Mouse (Mus musculus) ovary, postnatal 36 days (tissue): ENCODE data around the gene 6430531B16Rik.

Source experiments
- DNase-seq: peaks from one replicate; pipeline ENCODE4 v3.0.0; 2022; ENCODE audit warnings: low spot score, mixed read lengths

The 6430531B16Rik gene

DNA sequence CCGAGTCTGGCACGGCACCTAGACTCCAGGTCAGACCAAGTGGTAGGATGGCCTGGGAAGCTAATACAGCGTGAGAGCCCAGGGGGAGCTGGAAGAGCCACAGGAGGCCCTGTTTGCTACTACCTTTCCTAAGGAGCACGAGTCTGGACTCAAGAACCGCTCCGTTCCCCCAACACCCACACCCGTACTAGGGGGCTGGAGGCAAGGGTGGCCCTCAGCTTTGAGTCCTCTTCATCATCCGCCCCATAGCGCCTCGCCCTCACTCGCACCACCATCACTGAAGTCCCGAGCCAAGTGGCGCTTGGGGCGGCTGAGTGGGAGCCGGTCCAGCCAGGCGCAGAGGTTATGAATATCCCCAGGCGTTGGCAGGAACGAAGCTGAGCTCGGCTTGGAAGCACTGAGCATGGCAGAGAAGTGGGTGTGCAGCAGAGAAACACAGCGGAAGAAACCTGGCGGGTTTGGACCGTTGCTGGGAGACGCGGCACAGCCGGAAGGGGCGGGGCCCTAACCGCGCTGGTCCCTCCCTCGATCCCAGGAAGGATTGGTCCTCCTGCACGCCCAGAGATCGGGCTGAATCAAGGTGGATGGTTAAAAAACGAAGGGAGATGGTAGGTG is at the start of gene 6430531B16Rik:
6430531B16Rik (minus strand) TSS at position 478 of the 615 bp plus-strand sequence.
- peak; percentile 87 for DNase-seq

DNA sequence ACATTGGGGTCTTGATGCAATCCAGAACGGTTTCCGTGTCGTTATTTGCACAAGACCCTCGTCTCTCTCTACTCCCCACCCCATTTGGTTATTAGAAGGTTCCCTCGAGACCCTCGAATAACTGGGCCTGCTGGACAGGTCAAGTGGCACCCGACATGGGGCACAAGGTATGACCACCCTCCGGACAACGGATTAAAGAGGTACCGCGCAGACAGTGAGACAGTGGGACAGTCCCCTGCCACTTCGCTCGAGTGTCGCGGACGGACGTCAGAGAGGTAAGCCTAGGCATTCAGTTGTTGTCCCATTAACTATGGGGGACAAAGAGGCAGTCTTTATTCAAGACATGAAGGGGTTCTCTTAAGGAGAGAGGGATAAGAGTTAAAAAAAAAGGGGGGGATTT is 32.8 kb upstream of the 6430531B16Rik start:
- no peak for DNase-seq

DNA sequence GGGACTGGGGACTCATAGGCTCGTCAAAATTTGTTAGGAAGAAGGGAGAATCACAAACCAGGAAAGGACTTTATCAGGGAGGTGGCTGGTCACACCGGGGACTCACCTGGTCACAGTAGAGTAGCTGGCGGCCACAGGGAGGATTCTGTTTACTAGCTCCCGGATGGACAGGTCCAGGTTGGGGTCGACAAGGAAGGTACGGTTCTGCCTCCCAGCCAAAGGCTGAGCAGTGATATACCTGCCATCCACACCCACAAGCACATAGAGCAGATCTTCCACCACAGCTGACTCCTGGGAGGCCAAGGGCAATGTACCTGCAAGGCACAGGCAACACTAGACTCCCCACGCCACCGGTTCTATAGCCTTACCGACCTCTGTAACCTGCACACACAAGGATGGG is 29.2 kb upstream of the 6430531B16Rik start:
- DNase-seq: no peak

DNA sequence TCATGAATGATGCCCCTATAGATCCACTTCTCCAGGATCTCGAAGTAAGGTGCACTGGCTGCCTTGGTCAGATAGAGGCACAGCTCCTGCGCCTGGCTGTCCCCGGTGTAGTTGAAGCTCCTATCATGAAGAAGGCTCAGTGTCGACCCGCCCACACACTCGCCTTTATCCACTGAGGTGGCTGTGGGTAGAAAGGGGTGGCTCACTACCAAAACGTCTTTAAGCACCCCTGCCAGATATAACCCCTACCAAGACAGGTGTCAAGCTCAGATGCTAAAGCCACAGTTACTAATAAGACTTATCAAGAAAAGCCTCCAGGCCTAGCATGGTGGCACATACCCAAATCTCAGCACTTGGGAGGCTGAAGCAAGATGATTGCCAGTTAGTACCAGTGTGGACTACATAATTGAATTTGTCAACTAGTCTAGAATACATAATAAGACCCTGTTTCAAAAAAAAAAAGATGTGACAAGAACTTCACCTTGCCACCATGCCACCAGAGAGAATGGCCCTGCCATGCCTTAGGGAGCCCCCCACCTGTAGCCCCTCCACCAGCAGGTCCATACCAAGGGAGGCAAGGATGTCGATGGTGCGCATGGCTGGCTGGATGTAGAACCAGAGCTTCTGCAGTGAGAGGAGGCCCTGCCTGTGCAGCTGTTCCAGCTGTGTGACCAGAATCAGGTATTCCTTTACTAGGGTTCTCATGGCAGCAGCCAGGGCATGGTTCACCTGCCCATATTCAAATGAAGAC is 28.5 kb upstream of the 6430531B16Rik start:
- DNase-seq: no peak

DNA sequence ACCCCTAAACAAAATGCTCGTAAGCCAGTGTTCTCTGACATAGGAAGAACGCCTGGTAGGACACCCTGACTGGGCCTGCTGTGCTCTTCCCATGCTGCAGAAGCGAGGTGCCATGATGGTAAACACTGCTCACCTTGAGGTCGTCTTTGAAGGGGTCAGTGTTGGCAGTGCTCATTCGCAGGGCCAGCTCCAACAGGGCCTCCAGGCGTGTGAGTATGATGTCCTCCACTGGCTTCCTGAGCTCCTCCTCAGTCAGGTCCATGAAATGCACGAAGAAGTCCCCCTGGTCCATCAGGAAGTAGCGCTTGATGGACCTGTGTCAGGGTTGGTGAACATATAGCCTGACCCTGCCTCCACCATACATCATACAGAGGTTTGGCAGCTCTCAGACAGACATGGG is 26.1 kb upstream of the 6430531B16Rik start:
- DNase-seq: no peak

DNA sequence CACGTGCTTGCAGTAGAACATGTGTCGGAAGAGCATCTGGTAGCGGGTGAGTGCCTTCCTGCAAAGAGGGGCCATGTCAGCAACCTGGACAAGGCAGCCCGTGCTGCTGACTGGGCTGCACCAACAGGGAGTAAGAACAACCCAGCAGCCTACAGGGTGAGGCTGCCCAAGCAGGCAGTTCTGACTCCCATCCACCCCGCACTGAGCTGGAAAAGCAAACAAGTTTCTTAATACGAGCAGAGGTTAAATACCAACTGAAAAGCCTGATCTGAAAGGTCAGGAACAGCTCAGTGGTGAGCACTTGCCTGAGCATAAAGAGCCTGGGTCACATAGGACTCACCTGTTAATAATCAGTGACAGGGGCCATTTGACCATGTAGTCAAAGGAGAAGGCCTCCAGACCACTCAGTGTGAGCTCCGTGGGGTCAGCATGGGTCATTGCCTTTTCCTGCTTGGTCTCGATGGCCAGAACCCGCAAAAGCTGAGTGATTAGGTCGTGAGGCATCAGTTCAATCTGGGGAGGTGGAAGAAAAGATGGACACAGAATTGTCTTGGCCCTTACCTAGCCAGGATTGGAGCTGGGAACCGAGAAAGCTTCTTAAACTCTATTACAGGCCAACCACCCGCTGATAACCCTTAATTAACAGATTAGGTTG is 22.7 kb upstream of the 6430531B16Rik start:
- DNase-seq: no peak

DNA sequence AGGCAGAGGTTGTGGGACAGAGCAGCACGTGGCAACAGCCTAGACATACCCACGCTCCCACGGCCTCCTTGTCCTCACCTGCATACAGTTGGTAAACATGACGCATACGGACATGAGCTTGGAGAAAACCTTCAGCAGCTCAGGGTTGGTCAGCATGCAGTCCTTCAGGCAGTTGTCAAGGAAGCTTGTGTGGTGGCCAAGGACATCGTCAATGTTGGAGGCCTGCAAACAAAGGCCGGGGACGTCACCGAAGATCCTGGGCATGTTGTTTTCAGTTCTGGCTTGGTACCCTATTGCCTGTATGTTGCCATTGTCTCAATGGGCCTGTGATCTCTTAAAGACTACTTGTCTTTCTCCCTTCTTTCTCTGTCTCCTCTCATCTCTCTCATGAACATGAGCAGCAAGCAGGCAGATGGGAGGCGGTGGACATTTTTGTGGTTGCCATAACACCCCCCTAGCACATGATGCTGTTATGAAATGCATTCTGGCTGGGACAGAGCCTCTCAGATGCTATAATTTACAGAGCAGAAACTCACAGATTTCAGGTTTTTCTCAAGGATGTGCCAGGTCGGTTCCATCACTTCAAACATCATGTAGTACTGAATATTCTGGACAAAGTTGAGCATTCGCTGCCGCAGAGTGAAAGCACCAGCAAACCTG is 20.3 kb upstream of the 6430531B16Rik start:
- no peak for DNase-seq

DNA sequence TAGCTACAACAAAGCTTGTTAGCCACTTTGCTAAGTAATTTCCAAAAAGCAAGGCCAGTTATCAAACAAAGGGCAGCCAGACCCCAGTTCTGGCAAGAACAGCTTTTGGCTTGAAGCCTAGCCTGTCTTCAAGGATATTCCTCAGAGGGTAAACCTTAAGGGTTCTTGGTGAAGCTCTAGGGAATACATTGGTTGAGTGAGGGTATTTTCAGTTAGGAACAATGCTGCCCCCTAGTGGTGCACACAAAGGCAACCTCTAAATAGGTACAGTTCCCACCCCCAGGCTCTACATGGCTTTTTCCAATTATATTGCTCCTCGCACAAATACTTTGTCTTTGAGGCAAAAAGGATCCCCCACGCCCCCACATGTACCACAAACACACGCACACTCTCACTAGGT is 16.1 kb upstream of the 6430531B16Rik start:
- peak; percentile 65 for DNase-seq

DNA sequence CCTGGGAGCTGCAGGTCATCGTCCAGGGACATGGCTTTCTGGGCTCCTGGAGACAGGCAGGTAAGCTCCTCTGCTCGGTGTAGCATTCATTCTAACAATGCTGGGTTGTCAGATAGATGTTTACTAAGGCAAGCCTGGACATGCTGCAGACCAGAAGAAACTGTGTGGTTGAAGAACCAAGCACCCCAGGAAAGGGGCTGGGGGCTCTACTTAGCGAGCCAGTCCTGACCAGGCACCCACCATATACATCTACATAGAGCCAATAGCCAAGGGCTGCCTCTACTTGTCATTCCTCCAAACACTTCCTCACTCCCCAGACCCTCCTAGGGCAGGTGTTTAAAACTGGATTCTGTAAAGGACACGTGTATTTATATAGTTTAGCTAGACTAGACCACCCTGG is 15.6 kb upstream of the 6430531B16Rik start:
- no peak for DNase-seq

DNA sequence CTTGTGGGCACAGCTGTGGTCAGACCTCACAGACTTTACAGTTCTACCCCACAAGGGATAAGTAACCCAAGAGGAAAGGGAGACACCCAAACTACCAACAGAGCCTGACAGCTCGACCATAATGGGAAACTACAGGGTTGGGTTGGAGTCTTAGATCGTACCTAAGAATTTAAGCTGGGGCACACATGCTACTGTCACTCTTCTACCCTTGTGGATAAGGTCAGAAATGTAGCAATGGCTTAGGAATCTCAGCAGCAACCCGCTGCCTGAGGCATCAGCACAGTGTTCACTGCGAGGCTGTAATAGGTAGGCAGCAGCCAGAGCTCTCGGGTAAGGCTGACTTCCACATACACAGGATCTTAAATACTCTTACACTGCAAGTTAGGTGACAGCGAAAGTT is 15.0 kb upstream of the 6430531B16Rik start:
- no peak for DNase-seq

DNA sequence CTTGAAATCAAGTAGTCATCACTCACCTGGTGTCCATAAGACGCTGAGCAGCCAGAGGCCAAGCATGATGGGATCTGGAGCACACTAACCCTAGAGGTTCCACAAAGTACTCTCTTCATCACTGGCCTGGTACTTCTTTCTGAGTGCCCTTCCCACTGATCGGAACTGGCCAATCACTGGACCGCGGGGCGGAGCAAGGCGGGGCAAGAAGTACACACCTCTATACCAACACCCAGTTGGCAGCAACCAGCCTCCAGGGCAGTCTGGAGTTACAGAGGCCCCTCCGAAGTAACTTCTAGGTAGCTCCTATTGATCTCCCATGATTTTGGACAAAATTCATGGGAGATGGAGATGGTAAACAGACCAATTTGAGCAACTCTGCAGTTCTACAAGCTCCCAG is 13.9 kb upstream of the 6430531B16Rik start, which contains the start of gene Adam8:
Adam8 (minus strand) TSS at position 157 of the 400 bp plus-strand sequence.
- DNase-seq: peak; percentile 54

DNA sequence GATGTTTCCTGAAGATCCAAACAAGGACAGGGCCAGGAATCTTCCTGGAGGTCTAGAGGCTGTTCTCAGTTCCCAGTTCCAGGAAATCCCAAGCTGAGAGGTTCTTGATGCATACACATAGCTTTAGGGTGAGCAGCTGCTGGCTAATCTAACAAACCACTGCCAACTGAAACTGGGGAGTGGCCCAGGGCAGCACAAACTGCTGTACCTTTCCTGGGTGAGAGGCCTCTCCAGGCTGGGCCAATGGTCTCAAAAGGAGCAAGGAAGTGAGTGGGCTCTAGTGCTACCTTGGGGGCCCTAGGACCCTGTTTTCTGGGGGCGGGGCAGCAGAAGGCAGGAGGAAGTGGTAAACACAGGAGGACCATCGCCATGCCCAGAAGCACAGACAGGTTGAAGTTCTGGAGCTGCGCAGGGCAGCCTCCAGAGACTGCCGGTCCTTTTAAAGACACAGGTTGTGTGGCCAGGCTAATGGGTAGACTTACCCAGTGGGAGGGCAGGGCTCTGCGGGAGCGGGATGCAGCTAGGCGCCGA is 12.4 kb upstream of the 6430531B16Rik start:
- DNase-seq: no peak

DNA sequence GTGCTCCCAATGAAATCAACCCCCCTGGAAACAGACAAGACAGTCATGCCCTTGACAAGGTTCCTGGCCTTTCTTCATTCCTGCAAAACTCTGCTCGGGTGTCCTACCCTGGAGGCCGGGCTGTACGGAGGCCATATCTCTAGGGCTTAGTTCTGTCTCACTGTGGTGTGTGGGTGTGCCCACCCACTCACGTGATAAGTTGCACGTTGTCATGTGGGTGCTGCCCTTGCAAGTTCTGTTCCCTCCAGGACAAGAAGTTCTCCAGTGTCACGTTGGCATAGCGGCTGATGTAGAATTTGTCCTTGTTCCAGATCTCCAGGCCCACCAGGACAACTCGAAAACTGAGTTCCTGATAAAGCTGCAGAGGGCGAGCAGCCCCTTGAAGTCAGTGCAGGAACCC is 9.7 kb upstream of the 6430531B16Rik start:
- DNase-seq: no peak

DNA sequence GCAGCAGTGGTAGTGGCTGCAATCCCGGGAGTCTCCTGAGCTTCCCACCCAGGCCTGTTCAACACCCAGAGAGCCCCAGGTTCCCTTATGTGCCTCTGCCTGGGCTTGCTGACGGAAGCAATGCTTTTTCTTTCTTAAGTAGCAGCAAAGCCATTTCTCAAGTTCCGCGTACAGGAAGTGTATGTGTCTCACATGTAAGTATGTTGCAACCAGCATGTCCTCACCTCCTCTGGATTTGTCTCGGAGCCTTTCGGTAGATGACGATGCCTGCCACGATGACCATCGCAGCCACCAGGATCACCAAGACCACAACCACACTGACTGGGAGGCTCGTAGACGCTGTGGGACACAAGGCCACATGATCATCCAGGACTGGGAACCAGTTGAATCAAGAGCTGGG is 6.0 kb upstream of the 6430531B16Rik start:
- no peak for DNase-seq

DNA sequence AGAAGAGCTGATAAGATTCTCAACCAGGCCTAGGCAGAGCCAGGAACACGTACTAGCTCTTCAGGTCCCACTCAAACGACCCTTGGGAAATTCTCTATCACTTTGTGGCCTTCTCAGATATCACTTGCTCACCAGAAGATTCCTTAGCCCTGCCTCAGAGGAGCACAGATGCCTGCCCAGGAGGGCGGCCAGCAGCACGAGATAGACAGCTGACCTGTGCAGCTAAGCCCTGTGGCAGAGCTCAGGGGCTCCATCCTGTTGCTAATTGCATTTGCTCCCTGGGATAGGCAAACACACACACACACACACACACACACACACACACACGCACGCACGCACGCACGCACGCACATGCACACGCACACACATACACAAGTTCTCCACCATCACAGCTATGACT is 3.5 kb upstream of the 6430531B16Rik start:
- DNase-seq: no peak

DNA sequence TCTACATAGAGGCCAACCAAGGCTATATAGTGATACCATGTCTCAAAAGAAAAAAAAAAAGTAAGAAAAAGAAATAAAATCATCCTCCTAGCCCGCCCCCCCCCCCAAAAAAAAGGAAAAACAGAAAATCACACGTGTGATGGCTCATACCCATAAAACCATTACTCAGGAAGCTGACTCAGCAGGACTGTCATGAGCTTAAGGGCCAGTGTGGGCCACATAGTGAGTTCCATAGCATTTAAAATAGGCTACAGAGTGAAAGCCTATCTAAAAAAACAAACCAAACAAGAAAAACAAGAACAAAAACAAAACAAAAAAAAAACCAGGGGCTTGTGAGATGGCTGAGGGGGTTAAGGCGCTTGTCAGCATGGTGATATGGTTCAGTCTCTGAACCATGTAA is 2.2 kb upstream of the 6430531B16Rik start:
- DNase-seq: no peak

DNA sequence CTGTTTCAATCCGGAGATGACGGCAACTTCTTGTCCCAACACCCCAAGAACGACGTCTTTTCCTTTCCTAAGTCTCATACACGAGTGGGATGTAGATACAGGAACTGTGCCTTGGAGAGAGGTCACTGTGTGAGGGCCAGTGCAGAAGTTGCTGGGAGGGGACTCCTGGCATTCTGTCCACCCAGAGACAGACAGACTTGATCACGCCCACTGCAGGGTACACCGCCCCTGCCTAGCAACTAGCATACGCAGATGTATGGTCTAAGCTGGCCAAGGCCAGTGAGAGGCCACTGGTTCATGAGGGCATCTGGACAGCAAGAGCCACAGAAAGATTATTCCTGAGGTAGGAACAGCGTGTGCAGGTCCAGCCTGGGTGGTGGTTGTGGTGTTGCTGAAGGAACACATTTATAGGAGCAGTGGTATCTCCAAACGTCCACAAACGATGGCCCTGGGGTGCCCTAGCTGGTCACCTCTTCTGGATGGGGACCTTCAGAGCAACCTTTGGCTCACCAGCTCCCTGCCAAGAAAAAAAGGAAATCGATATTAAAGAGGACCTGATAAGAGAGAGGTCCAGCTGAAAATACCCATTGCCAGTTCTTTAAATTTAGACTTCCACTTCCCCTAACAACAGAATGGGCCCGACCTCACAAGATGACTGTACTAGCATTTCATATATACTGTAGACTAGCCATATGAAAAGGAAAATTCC is 610 bp upstream of the 6430531B16Rik start:
- no peak for DNase-seq

DNA sequence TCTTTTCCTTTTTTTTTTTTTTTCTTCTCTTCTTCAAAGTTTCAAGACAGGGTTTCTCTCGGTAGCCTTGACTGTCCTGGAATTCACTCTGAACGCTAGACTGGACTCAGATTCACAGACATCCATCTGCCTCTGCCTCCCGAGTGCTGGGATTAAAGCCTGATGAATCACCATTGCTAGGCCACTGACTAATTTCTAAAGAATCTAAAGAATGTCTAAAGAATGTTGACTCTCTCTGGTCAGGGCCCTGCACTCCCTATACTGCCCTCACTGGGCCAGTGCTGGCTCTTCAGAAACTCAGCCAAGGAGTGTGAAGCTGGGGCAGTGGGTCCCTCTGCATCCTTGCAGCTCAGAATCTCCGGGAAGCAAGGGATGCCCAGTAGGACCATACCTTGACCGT is 3.1 kb downstream of the 6430531B16Rik start:
- DNase-seq: no peak

DNA sequence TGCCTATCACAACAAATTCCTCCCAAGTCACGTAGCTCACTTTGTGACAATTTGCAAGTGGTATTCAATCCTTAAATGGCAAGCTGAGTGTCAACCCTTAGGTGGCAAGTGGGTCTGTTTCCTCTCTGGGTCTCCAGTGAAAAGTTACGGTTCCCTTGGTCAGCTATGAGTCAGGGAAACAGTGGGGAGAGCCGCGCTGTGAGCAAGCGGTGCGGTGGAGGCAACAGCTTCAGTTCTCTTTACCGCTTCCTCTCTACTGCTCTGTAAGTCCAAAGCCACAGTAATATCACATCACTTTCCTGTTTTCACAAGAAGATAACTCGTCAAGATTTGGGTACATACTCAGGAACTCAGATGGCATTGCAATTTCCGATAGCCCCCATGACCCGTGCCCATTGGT is 4.2 kb downstream of the 6430531B16Rik start:
- DNase-seq: no peak

DNA sequence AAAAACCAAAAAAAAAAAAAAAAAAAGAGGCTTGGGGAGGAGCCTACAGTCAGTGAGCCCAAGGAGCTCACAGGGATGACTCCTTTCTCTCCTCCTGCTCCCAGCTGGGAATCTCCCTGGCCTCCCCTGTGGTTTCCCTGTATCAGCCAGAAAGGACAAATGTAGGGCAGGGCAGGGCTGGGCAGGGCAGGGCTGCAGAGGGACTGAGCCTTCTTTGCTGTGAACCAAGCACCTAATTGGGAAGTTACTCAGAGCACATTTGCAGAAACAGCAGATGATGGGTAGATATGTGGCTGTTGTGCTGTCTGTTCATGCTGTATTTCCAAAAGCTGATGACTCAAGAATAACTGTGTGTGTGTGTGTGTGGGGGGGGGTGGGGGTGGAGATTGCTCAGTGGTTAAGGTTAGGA is 5.6 kb downstream of the 6430531B16Rik start:
- no peak for DNase-seq

DNA sequence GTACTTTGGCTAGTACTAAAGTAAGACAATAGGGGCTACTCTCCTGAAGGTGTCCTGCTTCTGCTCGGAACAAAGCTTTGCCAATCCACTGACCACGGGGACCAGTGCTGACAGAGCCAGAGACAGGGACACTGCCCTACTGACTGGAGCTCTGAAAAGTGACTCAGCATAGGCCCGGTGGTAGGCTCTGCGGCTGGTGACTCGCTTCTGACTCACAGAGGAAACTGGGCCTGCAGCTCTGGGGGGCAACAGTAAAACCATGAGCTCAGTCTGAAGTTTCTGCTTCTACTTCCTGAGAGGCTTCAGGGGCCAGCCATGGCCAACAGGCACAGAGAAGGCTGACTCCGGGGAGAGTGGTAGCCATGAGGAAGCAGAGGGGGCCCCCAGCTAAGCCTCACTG is 7.1 kb downstream of the 6430531B16Rik start:
- no peak for DNase-seq

DNA sequence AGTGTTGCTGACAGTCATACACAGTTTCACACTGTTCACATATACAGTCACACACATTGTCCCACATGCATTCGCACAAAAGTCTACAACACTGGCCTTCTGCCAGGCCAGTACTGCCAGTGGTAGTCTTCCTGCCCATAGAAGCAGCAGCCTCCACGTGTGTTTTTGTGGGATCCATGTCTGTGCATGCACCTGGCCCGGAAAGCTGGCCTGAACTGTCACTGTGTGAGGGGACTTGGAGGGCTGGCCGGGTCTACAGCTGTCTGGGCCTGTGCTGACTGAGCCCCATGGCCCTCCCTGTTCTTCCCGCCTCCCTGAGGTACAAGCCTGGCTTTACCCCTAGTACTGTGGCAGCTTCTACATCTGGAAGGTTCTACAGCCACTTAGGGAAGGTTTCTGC is 7.6 kb downstream of the 6430531B16Rik start:
- no peak for DNase-seq
